Mouse (Mus musculus): ENCODE measurements at regions not wholly inside any gene's neighbourhood (a gene's known extent, or its start where the extent isn't known, plus 50 kb on each side); places are given as distances from the start of the nearest gene placed in this dataset.

DNA sequence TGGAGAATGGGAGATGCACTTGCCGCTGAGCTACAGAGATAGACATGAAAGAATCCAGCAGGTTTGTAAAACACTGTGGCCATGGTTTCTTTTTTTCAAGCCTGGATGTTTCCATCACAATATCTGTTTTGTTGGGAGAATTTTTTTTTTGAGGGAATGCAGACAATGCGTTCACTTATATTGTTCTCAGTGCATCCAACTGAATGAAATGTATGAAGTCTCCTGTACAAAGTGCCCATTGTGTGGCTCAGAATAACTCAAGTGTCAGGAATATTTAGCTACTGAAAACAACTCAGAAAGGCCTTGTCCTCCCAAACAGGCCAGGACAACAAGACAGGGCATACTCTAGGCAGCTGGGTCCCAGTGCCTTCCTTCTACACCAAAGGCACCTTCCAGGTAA is 120.3 kb upstream of the Ado start:
- TF ChIP-seq USF1 (IDR thresholded peaks at IDR 0.05; ENCODE audit: low read depth) (no peak), CTCF (IDR thresholded peaks at IDR 0.05; ENCODE audit: control insufficient read depth, insufficient read depth, insufficient read length) (no peak), MYOG (IDR thresholded peaks at IDR 0.05; ENCODE audit: control insufficient read depth, extremely low read depth, insufficient read length) (no peak), MYOD1 (IDR thresholded peaks at IDR 0.05; ENCODE audit: control insufficient read depth, insufficient read length, low read depth) (no peak), CEBPB (IDR thresholded peaks at IDR 0.05; ENCODE audit: low read depth) (no peak), MAX (IDR thresholded peaks at IDR 0.05) (no peak), FOSL1 (IDR thresholded peaks at IDR 0.05; ENCODE audit: insufficient read depth, low read length, poor library complexity, severe bottlenecking) (no peak)
- Histone ChIP-seq H3K79me2 (ENCODE audit: control insufficient read depth, insufficient read depth) (no peaks in the 10 kb centered on the region), H3ac (ENCODE audit: control insufficient read depth, insufficient read length, low read depth) (no peak overlapping the region), H3K4me3 (ENCODE audit: insufficient read depth, poor library complexity, severe bottlenecking) (no peak overlapping the region), H3K27me3 (ENCODE audit: control insufficient read depth, insufficient read depth, insufficient read length) (no peaks in the 10 kb centered on the region), H3K36me3 (ENCODE audit: control insufficient read depth, insufficient read depth) (no peaks in the 10 kb centered on the region), H3K79me3 (ENCODE audit: low read depth) (no peaks in the 10 kb centered on the region)

DNA sequence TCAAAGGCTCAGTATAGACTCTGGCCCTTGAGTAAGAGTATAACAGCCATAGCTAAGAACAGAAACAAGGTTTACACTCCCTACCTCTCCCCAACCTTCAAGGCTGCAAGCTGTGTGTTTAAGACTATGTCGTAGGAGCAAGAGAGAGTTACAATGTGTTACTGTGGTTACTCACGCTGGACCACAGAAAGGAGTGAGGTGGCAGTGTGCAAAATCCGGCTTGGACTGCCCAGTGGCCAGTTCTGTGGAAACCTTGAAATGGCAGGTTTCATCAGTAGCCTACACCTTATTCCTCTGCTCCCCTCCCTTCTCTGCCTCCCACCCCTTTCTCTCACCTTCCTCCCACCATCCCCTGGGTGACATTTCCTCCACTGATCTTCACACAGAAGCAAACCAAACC is 114.3 kb upstream of the Ado start:
- no peak for TF ChIP-seq FOSL1 (IDR thresholded peaks at IDR 0.05; ENCODE audit: insufficient read depth, low read length, poor library complexity, severe bottlenecking)
- no peak for TF ChIP-seq MYOG (IDR thresholded peaks at IDR 0.05; ENCODE audit: control insufficient read depth, extremely low read depth, insufficient read length)
- TF ChIP-seq CTCF (IDR thresholded peaks at IDR 0.05; ENCODE audit: control insufficient read depth, insufficient read depth, insufficient read length) = no peak
- TF ChIP-seq MAX (IDR thresholded peaks at IDR 0.05) = no peak
- TF ChIP-seq USF1 (IDR thresholded peaks at IDR 0.05; ENCODE audit: low read depth) = no peak
- no peak for TF ChIP-seq CEBPB (IDR thresholded peaks at IDR 0.05; ENCODE audit: low read depth)
- no peak for TF ChIP-seq MYOD1 (IDR thresholded peaks at IDR 0.05; ENCODE audit: control insufficient read depth, insufficient read length, low read depth)
- no peaks in the 10 kb centered on the region for H3K79me2 ChIP-seq (ENCODE audit: control insufficient read depth, insufficient read depth)
- H3K36me3 ChIP-seq (ENCODE audit: control insufficient read depth, insufficient read depth) = no peaks in the 10 kb centered on the region
- H3K4me3 ChIP-seq (ENCODE audit: insufficient read depth, poor library complexity, severe bottlenecking) = no peak overlapping the region
- no peak overlapping the region for H3ac ChIP-seq (ENCODE audit: control insufficient read depth, insufficient read length, low read depth)
- no peaks in the 10 kb centered on the region for H3K27me3 ChIP-seq (ENCODE audit: control insufficient read depth, insufficient read depth, insufficient read length)
- H3K79me3 ChIP-seq (ENCODE audit: low read depth) = no peaks in the 10 kb centered on the region

DNA sequence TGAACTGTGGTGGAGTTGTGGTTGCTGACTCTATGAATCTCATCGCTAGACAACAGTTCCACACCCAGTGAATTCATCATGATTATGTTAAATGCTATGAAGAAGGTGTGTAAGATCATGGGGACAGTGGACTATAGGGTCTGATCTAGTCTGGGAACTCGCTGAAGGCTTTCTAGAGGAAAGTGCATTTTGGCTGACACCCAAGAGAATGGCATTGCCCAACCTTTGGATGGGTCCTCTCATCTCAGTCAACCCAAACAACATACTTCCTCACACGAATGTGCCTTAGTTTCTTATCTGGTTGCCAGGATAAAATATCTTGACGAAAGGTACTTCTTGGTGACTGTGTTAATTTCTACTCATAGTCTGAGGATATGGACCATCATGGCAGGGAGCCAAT is 112.9 kb upstream of the Ado start:
- H3ac ChIP-seq (ENCODE audit: control insufficient read depth, insufficient read length, low read depth) = no peak overlapping the region
- no peaks in the 10 kb centered on the region for H3K36me3 ChIP-seq (ENCODE audit: control insufficient read depth, insufficient read depth)
- no peaks in the 10 kb centered on the region for H3K27me3 ChIP-seq (ENCODE audit: control insufficient read depth, insufficient read depth, insufficient read length)
- H3K79me2 ChIP-seq (ENCODE audit: control insufficient read depth, insufficient read depth) = no peaks in the 10 kb centered on the region
- H3K4me3 ChIP-seq (ENCODE audit: insufficient read depth, poor library complexity, severe bottlenecking) = no peak overlapping the region
- no peak for TF ChIP-seq MAX (IDR thresholded peaks at IDR 0.05)
- H3K79me3 ChIP-seq (ENCODE audit: low read depth) = no peaks in the 10 kb centered on the region

DNA sequence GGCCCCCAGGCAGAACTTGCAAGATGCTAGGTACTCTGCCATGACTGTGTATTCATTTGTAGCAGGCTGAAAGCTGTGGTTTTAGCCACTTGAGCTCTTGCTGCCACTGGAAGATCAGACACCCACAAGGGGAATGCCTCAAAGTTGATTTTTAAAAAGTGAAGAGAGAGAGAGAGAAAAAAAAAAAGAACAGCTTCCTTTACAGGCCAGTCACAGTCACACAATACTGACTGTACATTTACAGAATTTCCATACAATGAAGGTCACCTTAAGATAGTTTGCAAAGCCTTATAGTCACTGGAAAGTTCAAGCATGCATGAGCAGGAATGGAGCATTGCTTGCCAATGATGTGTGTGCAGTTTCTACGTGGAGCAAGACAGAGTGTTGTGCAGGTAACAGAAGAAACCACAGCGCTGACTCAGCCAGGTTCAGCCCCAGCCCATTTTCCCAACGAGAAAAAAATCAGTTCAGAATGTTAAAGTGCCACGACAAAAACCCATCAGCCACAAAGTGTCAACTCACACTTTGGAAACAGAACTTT is 109.3 kb upstream of the Ado start:
- TF ChIP-seq FOSL1 (IDR thresholded peaks at IDR 0.05; ENCODE audit: insufficient read depth, low read length, poor library complexity, severe bottlenecking) = no peak
- no peak for TF ChIP-seq MYOG (IDR thresholded peaks at IDR 0.05; ENCODE audit: control insufficient read depth, extremely low read depth, insufficient read length)
- no peak for TF ChIP-seq CTCF (IDR thresholded peaks at IDR 0.05; ENCODE audit: control insufficient read depth, insufficient read depth, insufficient read length)
- TF ChIP-seq CEBPB (IDR thresholded peaks at IDR 0.05; ENCODE audit: low read depth) = no peak
- no peak for TF ChIP-seq MAX (IDR thresholded peaks at IDR 0.05)
- H3K4me3 ChIP-seq (ENCODE audit: insufficient read depth, poor library complexity, severe bottlenecking) = no peak overlapping the region
- H3ac ChIP-seq (ENCODE audit: control insufficient read depth, insufficient read length, low read depth) = no peak overlapping the region
- no peaks in the 10 kb centered on the region for H3K79me3 ChIP-seq (ENCODE audit: low read depth)
- no peaks in the 10 kb centered on the region for H3K79me2 ChIP-seq (ENCODE audit: control insufficient read depth, insufficient read depth)
- H3K27me3 ChIP-seq (ENCODE audit: control insufficient read depth, insufficient read depth, insufficient read length) = no peaks in the 10 kb centered on the region
- H3K36me3 ChIP-seq (ENCODE audit: control insufficient read depth, insufficient read depth) = no peaks in the 10 kb centered on the region

DNA sequence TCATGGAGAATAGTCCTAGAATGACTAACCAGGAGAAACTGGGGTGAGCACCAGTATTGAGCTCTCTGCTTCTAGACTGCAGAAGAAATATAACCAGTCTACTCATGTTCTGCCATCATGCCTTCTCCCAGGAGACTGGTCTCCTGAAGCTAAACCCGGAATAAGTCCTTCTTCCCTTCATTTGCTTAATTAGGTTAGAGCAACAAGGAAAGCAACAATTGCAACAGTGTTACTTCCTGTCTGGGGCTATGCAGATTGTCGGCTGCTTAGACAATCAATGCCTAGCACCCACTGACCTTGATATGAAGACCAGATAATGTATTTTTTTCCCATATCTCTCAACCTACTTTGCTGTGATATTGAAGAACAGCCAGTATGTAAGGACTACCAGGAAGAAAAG is 108.5 kb upstream of the Ado start:
- H3ac ChIP-seq (ENCODE audit: control insufficient read depth, insufficient read length, low read depth) = no peak overlapping the region
- no peaks in the 10 kb centered on the region for H3K79me2 ChIP-seq (ENCODE audit: control insufficient read depth, insufficient read depth)
- H3K27me3 ChIP-seq (ENCODE audit: control insufficient read depth, insufficient read depth, insufficient read length) = no peaks in the 10 kb centered on the region
- H3K4me3 ChIP-seq (ENCODE audit: insufficient read depth, poor library complexity, severe bottlenecking) = no peak overlapping the region
- no peak for TF ChIP-seq MAX (IDR thresholded peaks at IDR 0.05)
- TF ChIP-seq MYOG (IDR thresholded peaks at IDR 0.05; ENCODE audit: control insufficient read depth, extremely low read depth, insufficient read length) = no peak
- TF ChIP-seq CTCF (IDR thresholded peaks at IDR 0.05; ENCODE audit: control insufficient read depth, insufficient read depth, insufficient read length) = no peak
- TF ChIP-seq MYOD1 (IDR thresholded peaks at IDR 0.05; ENCODE audit: control insufficient read depth, insufficient read length, low read depth) = no peak
- no peak for TF ChIP-seq FOSL1 (IDR thresholded peaks at IDR 0.05; ENCODE audit: insufficient read depth, low read length, poor library complexity, severe bottlenecking)
- no peak for TF ChIP-seq USF1 (IDR thresholded peaks at IDR 0.05; ENCODE audit: low read depth)
- TF ChIP-seq CEBPB (IDR thresholded peaks at IDR 0.05; ENCODE audit: low read depth) = no peak
- no peaks in the 10 kb centered on the region for H3K36me3 ChIP-seq (ENCODE audit: control insufficient read depth, insufficient read depth)
- H3K79me3 ChIP-seq (ENCODE audit: low read depth) = no peaks in the 10 kb centered on the region

DNA sequence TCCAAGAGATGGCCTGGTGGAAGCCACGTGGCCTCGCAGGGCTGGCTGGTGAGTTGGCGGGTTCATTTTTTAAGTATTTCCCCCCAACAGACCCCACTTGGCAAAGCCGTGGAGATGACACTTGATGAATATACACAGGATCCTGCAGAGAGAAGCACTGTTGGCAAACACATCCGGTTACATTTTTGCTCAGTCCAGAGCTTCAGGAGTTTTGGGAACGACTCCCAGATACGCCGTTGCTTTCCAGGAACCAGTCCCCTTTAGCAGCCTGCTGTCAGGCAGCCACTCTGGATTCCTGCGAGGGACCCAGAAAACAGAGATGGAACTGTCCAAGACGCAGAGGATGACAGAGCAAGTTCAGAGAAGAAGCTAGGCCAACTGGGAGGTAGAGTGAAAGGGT is 105.8 kb upstream of the Ado start:
- Histone ChIP-seq H3K79me2 (ENCODE audit: control insufficient read depth, insufficient read depth) (no peaks in the 10 kb centered on the region), H3K36me3 (ENCODE audit: control insufficient read depth, insufficient read depth) (no peaks in the 10 kb centered on the region), H3K4me3 (ENCODE audit: insufficient read depth, poor library complexity, severe bottlenecking) (no peak overlapping the region), H3K79me3 (ENCODE audit: low read depth) (no peaks in the 10 kb centered on the region), H3ac (ENCODE audit: control insufficient read depth, insufficient read length, low read depth) (no peak overlapping the region), H3K27me3 (ENCODE audit: control insufficient read depth, insufficient read depth, insufficient read length) (no peaks in the 10 kb centered on the region)
- TF ChIP-seq CEBPB (IDR thresholded peaks at IDR 0.05; ENCODE audit: low read depth) (no peak), MYOD1 (IDR thresholded peaks at IDR 0.05; ENCODE audit: control insufficient read depth, insufficient read length, low read depth) (no peak), USF1 (IDR thresholded peaks at IDR 0.05; ENCODE audit: low read depth) (no peak), MYOG (IDR thresholded peaks at IDR 0.05; ENCODE audit: control insufficient read depth, extremely low read depth, insufficient read length) (no peak), FOSL1 (IDR thresholded peaks at IDR 0.05; ENCODE audit: insufficient read depth, low read length, poor library complexity, severe bottlenecking) (no peak), CTCF (IDR thresholded peaks at IDR 0.05; ENCODE audit: control insufficient read depth, insufficient read depth, insufficient read length) (no peak), MAX (IDR thresholded peaks at IDR 0.05) (no peak)

Data from C2C12 (cell line).